Comparison of ENCODE assay signal across 8 mouse cellular contexts in the genomic region with DNA sequence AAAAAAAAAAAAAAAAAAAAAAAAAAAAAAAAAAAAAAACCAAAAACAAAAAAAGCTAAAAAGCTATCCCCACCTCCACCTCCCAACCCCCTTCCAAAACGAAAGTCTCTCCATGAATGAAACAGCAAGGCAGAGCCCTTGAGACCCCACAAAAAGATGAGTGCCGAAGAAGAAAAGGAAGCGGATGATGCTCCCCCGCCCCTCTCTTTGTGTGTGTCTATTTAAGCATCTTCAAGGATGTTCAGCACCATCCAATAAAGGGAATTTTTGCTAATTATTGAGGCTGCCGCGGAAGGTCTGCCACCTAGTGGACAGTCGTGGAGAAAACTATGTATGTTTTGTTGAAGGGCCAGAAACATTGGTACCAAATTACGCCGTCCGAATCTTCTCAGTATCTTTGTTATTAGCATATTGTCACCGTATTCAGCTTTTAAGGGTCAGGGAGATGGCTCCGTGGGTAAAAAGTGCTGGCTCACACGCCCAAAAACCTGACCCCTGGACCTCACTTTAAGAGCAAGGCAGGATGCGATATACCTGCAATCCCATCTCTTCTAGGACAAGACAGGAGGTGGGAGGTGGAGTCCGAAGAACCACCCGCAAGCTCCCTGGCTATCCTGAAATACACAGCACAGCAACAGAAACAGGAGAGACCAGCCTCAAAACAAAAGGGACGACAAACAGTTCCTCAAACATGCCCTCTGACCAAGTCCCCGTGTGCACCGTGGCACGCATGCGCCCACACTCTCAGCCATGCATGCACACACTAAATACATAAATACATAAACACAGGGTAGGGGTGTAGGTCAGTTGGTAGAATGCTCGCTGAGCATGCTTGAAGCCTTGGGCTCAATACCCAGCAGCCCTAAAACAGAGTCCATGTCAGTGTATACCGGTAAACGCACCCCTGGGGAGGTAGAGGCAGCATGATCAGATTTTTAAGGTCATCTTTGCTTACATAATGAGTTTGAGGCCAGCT. TPM values are rescaled to one million over a fixed set of nuclear protein-coding genes. Genes with fewer than 3 reads are reported as not detected.
A peak's percentile ranks its signal among the peaks of the same experiment; 100 is the strongest.
DNase-seq lines count a peak whose midpoint lies in the region; ATAC-seq and TF ChIP-seq lines count a peak whose summit lies in the region.

No protein-coding gene starts in this region.

- WGBS in intestine, postnatal 0 days = 46% methylated on average over 24 of the region's 24 CpGs
- 54% methylated on average over 24 of the region's 24 CpGs for WGBS in limb, embryonic 12.5 days
- WGBS in midbrain, embryonic 12.5 days = 49% methylated on average over 24 of the region's 24 CpGs

- no peaks in the 10 kb centered on the region for H3K4me1 ChIP-seq in intestine, postnatal 0 days (replicated peaks; ENCODE audit: control insufficient read depth, insufficient read depth, low read length)
- peaks cover 6% of the 10 kb centered on the region for H3K4me1 ChIP-seq in limb, embryonic 12.5 days (replicated peaks)
- no peaks in the 10 kb centered on the region for H3K4me1 ChIP-seq in midbrain, embryonic 12.5 days

- H3K4me3 ChIP-seq in intestine, postnatal 0 days (ENCODE audit: low read depth, low read length) = no peak overlapping the region
- H3K4me3 ChIP-seq in limb, embryonic 12.5 days (replicated peaks) = peak overlapping the region; percentile 27
- H3K4me3 ChIP-seq in midbrain, embryonic 12.5 days = no peak overlapping the region

- peak overlapping the region; percentile 40; the same call in 1 of the 2 replicates for H3K4me2 ChIP-seq in intestine, postnatal 0 days (replicated peaks; ENCODE audit: low read depth)
- peak overlapping the region; percentile 45 for H3K4me2 ChIP-seq in limb, embryonic 12.5 days
- H3K4me2 ChIP-seq in midbrain, embryonic 12.5 days (replicated peaks) = peak overlapping the region; percentile 38; the same call in 1 of the 2 replicates

- no peak for ATAC-seq in intestine, postnatal 0 days
- ATAC-seq in limb, embryonic 12.5 days (ENCODE audit: insufficient number of reproducible peaks, insufficient read depth, low FRiP score, low TSS enrichment, low read depth) = no peak; the same call in 1 of the 2 replicates
- peak; percentile 32; the same call in 1 of the 2 replicates for ATAC-seq in midbrain, embryonic 12.5 days (ENCODE audit: low FRiP score, low read depth)

- peak; percentile 86 for TF ChIP-seq CTCF in intestine, postnatal 0 days (IDR thresholded peaks at IDR 0.05; ENCODE audit: low read depth)

- peak; percentile 28 to 29 for DNase-seq in urinary bladder, postnatal 36 days (ENCODE audit: low spot score in 2 of 2)
- no peak for DNase-seq in urinary bladder, postnatal 4 days (ENCODE audit: low spot score in 2 of 2)
- DNase-seq in cerebellum, postnatal 25 days = peak; percentile 71 to 80
- DNase-seq in frontal cortex, postnatal 25 days (ENCODE audit: low spot score in 2 of 2) = peak; percentile 43 to 57
- DNase-seq in spleen, adult 12 weeks (ENCODE audit: low spot score) = peak; percentile 49

- no peaks in the 10 kb centered on the region for H3K36me3 ChIP-seq in intestine, postnatal 0 days (ENCODE audit: control insufficient read depth, insufficient read depth)
- no peaks in the 10 kb centered on the region for H3K36me3 ChIP-seq in limb, embryonic 12.5 days
- no peaks in the 10 kb centered on the region for H3K36me3 ChIP-seq in midbrain, embryonic 12.5 days

- H3K27ac ChIP-seq in intestine, postnatal 0 days (ENCODE audit: low read depth, low read length) = no peak overlapping the region
- H3K27ac ChIP-seq in limb, embryonic 12.5 days = no peak overlapping the region
- no peak overlapping the region for H3K27ac ChIP-seq in midbrain, embryonic 12.5 days (replicated peaks)

- H3K9ac ChIP-seq in intestine, postnatal 0 days (ENCODE audit: low read depth, low read length) = no peak overlapping the region
- no peak overlapping the region for H3K9ac ChIP-seq in limb, embryonic 12.5 days (replicated peaks)
- no peak overlapping the region for H3K9ac ChIP-seq in midbrain, embryonic 12.5 days (replicated peaks)

- no peaks in the 10 kb centered on the region for H3K27me3 ChIP-seq in intestine, postnatal 0 days (replicated peaks; ENCODE audit: control insufficient read depth, insufficient read depth, low read length)
- H3K27me3 ChIP-seq in limb, embryonic 12.5 days = no peaks in the 10 kb centered on the region
- H3K27me3 ChIP-seq in midbrain, embryonic 12.5 days = no peaks in the 10 kb centered on the region; the same call in none of the 2 replicates

- H3K9me3 ChIP-seq in intestine, postnatal 0 days (ENCODE audit: control insufficient read depth) = no peaks in the 10 kb centered on the region
- no peaks in the 10 kb centered on the region for H3K9me3 ChIP-seq in limb, embryonic 12.5 days
- no peaks in the 10 kb centered on the region for H3K9me3 ChIP-seq in midbrain, embryonic 12.5 days

RNA-seq across cellular contexts. Expression of a gene that starts 55.6 kb away (rescaled TPM):
- polyA plus RNA-seq in intestine, postnatal 0 days (2015; fragmentation: Nextera tagmentation; extraction: Ambion mirVana) = 2.8 and 3.3 TPM in 2 replicates
- 13.5 and 14.2 TPM in 2 replicates for polyA plus RNA-seq in limb, embryonic 12.5 days (2016; fragmentation: Nextera tagmentation; extraction: Ambion mirVana)
- 21.3 and 25.5 TPM in 2 replicates for polyA plus RNA-seq in midbrain, embryonic 12.5 days (2016; fragmentation: Nextera tagmentation; extraction: Ambion mirVana)

Comparison
In these comparisons a context has a peak if more than half of its experiments do, and no peak if none do; other contexts are left out.
1. DNase-seq: peak in urinary bladder, postnatal 36 days (2 of 2), cerebellum, postnatal 25 days (2 of 2), frontal cortex, postnatal 25 days (2 of 2) and spleen, adult 12 weeks (single experiment); none in urinary bladder, postnatal 4 days (0 of 2).
2. Peak in every context shown above with its lines, with median percentiles within 50 percentile points of each other: H3K4me2 ChIP-seq.